Mouse (Mus musculus): ENCODE results near the gene Fis1.
A peak's percentile ranks its signal among the peaks of the same experiment; 100 is the strongest.

The Fis1 gene

GRCm38 (mm10) chr5:136966861-136967455, 13.9 kb downstream of the Fis1 start:
- no peak for DNase-seq (ENCODE audit: low read depth in 2 of 2, low spot score in 2 of 2)

GRCm38 (mm10) chr5:136967592-136967991, 14.5 kb downstream of the Fis1 start:
- no peak for DNase-seq (ENCODE audit: low read depth in 2 of 2, low spot score in 2 of 2)

GRCm38 (mm10) chr5:136970703-136971102, 17.6 kb downstream of the Fis1 start:
- DNase-seq (ENCODE audit: low read depth in 2 of 2, low spot score in 2 of 2): peak; percentile 59 to 76

GRCm38 (mm10) chr5:136973670-136974069, 20.6 kb downstream of the Fis1 start:
- DNase-seq (ENCODE audit: low read depth in 2 of 2, low spot score in 2 of 2): no peak

- no peak for DNase-seq (ENCODE audit: low read depth in 2 of 2, low spot score in 2 of 2)
These were observed 24.7 kb downstream of the Fis1 start for GRCm38 (mm10) chr5:136977769-136978168.

GRCm38 (mm10) chr5:136979762-136980161, 26.7 kb downstream of the Fis1 start:
- no peak for DNase-seq (ENCODE audit: low read depth in 2 of 2, low spot score in 2 of 2)

- no peak for DNase-seq (ENCODE audit: low read depth in 2 of 2, low spot score in 2 of 2)
These were observed 27.9 kb downstream of the Fis1 start for GRCm38 (mm10) chr5:136980974-136981373.

GRCm38 (mm10) chr5:136982338-136982930, 29.4 kb downstream of the Fis1 start:
- DNase-seq (ENCODE audit: low read depth in 2 of 2, low spot score in 2 of 2): peak; percentile 32 to 41

GRCm38 (mm10) chr5:136984828-136985227, 31.8 kb downstream of the Fis1 start:
- no peak for DNase-seq (ENCODE audit: low read depth in 2 of 2, low spot score in 2 of 2)

GRCm38 (mm10) chr5:136986695-136987137, 33.6 kb downstream of the Fis1 start, which contains the start of gene Plod3:
Plod3 (plus strand) TSS chr5:136987019.
- peak; percentile 94 to 96 for DNase-seq (ENCODE audit: low read depth in 2 of 2, low spot score in 2 of 2)

- DNase-seq (ENCODE audit: low read depth in 2 of 2, low spot score in 2 of 2): peak; percentile 24 to 32
These were observed 34.3 kb downstream of the Fis1 start for GRCm38 (mm10) chr5:136987138-136987933.

GRCm38 (mm10) chr5:136987934-136988271, 34.8 kb downstream of the Fis1 start, which contains the start of gene Znhit1:
Znhit1 (minus strand) TSS chr5:136988021.
- DNase-seq (ENCODE audit: low read depth in 2 of 2, low spot score in 2 of 2): no peak

GRCm38 (mm10) chr5:136988420-136988819, 35.3 kb downstream of the Fis1 start:
- DNase-seq (ENCODE audit: low read depth in 2 of 2, low spot score in 2 of 2): no peak

- DNase-seq (ENCODE audit: low read depth in 2 of 2, low spot score in 2 of 2): no peak
These were observed 36.7 kb downstream of the Fis1 start for GRCm38 (mm10) chr5:136989801-136990200.

GRCm38 (mm10) chr5:136999449-136999848, 46.4 kb downstream of the Fis1 start:
- no peak for DNase-seq (ENCODE audit: low read depth in 2 of 2, low spot score in 2 of 2)

- DNase-seq (ENCODE audit: low read depth in 2 of 2, low spot score in 2 of 2): no peak
These were observed 47.5 kb downstream of the Fis1 start for GRCm38 (mm10) chr5:137000612-137001011.

GRCm38 (mm10) chr5:137007276-137007675, 54.2 kb downstream of the Fis1 start:
- DNase-seq (ENCODE audit: low read depth in 2 of 2, low spot score in 2 of 2): no peak

GRCm38 (mm10) chr5:137009988-137010387, 56.9 kb downstream of the Fis1 start:
- peak in 1 of 2 experiments; percentile 28 for DNase-seq (ENCODE audit: low read depth in 2 of 2, low spot score in 2 of 2)

GRCm38 (mm10) chr5:137012401-137012950, 59.4 kb downstream of the Fis1 start:
- no peak for DNase-seq (ENCODE audit: low read depth in 2 of 2, low spot score in 2 of 2)

All from CD8-positive naive resting alpha-beta T cell, adult 2 months (primary cell).